Mouse (Mus musculus): ENCODE results near the gene Gm8890. TPM values are rescaled to one million over a fixed set of nuclear protein-coding genes. Genes with fewer than 3 reads are reported as not detected.
"Not testable (repeated sequence)": the region's sequence is repeated elsewhere in the genome, so short reads cannot be mapped to it uniquely, and the experiment has no call there.

Gene Gm8890
- not detected in 2 replicates for total RNA-seq (2014; rRNA removed)
- polyA plus RNA-seq (2015; fragmentation: Nextera tagmentation; extraction: Ambion mirVana): not detected in 2 replicates

DNA sequence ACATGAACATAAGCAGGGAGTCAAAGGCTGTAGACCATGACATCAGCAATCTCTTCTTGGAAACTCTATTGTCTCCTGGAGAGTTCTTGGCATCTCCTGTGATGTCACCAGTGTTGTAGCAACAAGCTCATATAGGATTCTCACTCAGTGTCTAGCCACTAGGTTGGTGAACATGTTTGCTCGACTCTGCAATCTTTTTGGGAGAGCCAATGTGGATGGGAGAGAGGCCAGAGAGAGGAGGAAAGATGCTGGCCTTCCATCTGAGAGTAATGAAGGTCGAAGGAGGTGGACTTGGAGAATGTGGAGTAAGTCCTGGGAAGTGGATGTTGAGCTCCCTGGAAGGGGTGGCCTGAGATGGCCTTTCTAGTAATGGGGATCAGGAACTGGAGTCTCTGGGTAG lies at the start of gene Gm8890:
Gene Gm8890 (plus strand): TSS at position 301 of the 400 bp plus-strand sequence.
- not testable (repeated sequence) for H3K4me2 ChIP-seq (ENCODE audit: low read depth, low read length, poor library complexity, severe bottlenecking); DNase-seq (ENCODE audit: low spot score); H3K4me3 ChIP-seq (ENCODE audit: low read depth, low read length); H3K27ac ChIP-seq (ENCODE audit: low read depth, low read length); H3K4me1 ChIP-seq (ENCODE audit: insufficient read depth, low read length); H3K9ac ChIP-seq (replicated peaks; ENCODE audit: low read length, poor library complexity, severe bottlenecking); H3K9me3 ChIP-seq (ENCODE audit: low read length); H3K27me3 ChIP-seq (ENCODE audit: insufficient read depth, low read length); H3K36me3 ChIP-seq (ENCODE audit: insufficient read depth, low read length); ATAC-seq (ENCODE audit: low FRiP score)
- no CpG with 5 or more reads among the region's 2 CpGs for WGBS

GRCm38 (mm10) chr5:11256221-11256620 lies 388 bp downstream of the Gm8890 start:
- H3K27ac ChIP-seq (ENCODE audit: low read depth, low read length); ATAC-seq (ENCODE audit: low FRiP score); H3K27me3 ChIP-seq (ENCODE audit: insufficient read depth, low read length); H3K36me3 ChIP-seq (ENCODE audit: insufficient read depth, low read length); H3K4me2 ChIP-seq (ENCODE audit: low read depth, low read length, poor library complexity, severe bottlenecking); H3K4me3 ChIP-seq (ENCODE audit: low read depth, low read length); H3K9me3 ChIP-seq (ENCODE audit: low read length); DNase-seq (ENCODE audit: low spot score); H3K4me1 ChIP-seq (ENCODE audit: insufficient read depth, low read length); H3K9ac ChIP-seq (replicated peaks; ENCODE audit: low read length, poor library complexity, severe bottlenecking): not testable (repeated sequence)
- 86% methylated on average over 1 of the region's 1 CpGs for WGBS

Other genes starting within 250 kb of the Gm8890 start
- gene Gm8879, start 128.4 kb upstream of the Gm8890 start, total RNA-seq (2014; rRNA removed): not detected in 2 replicates
- not detected in 2 replicates for gene Gm8879, start 128.4 kb upstream of the Gm8890 start, polyA plus RNA-seq (2015; fragmentation: Nextera tagmentation; extraction: Ambion mirVana)
- not detected in 2 replicates for gene Gm5861, start 73.0 kb upstream of the Gm8890 start, total RNA-seq (2014; rRNA removed)
- not detected in 2 replicates for gene Gm5861, start 73.0 kb upstream of the Gm8890 start, polyA plus RNA-seq (2015; fragmentation: Nextera tagmentation; extraction: Ambion mirVana)
- not detected in 2 replicates for gene Speer1, start 85.5 kb downstream of the Gm8890 start, total RNA-seq (2014; rRNA removed)
- not detected in 2 replicates for gene Speer1, start 85.5 kb downstream of the Gm8890 start, polyA plus RNA-seq (2015; fragmentation: Nextera tagmentation; extraction: Ambion mirVana)
- gene Gm8897, start 160.4 kb downstream of the Gm8890 start, total RNA-seq (2014; rRNA removed): not detected in 2 replicates
- gene Gm8897, start 160.4 kb downstream of the Gm8890 start, polyA plus RNA-seq (2015; fragmentation: Nextera tagmentation; extraction: Ambion mirVana): not detected in 2 replicates
- gene Gm8906, start 246.7 kb downstream of the Gm8890 start, total RNA-seq (2014; rRNA removed): not detected in 2 replicates
- not detected in 2 replicates for gene Gm8906, start 246.7 kb downstream of the Gm8890 start, polyA plus RNA-seq (2015; fragmentation: Nextera tagmentation; extraction: Ambion mirVana)